Comparison of ENCODE assay signal across 8 mouse cellular contexts in genomic region chr19:5071545-5072369, GRCm38 (mm10). TPM values are rescaled to one million over a fixed set of nuclear protein-coding genes. Genes with fewer than 3 reads are reported as not detected.
DNase-seq lines count a peak whose midpoint lies in the region; ATAC-seq lines count a peak whose summit lies in the region.

No protein-coding gene starts in this region.

- H3K4me1 ChIP-seq in forebrain, embryonic 10.5 days: peaks cover 64% of the 10 kb centered on the region

- peak; percentile 68 for DNase-seq in cerebellum, adult 11-12 months
- no peak for DNase-seq in cerebellum, postnatal 36 days
- peak; percentile 75 for DNase-seq in adrenal gland, postnatal 25 days
- peak; percentile 89 for DNase-seq in forebrain, embryonic 10.5 days (ENCODE audit: extremely low spot score, low spot score)
- peak; percentile 76 to 78 for DNase-seq in heart, postnatal 14 days
- DNase-seq in kidney, postnatal 36 days: peak; percentile 76 to 81
- peak; percentile 72 to 78 for DNase-seq in spleen, postnatal 36 days (ENCODE audit: low spot score in 2 of 2)

- peaks cover 68% of the 10 kb centered on the region for H3K27me3 ChIP-seq in forebrain, embryonic 10.5 days (ENCODE audit: poor library complexity, severe bottlenecking)

- H3K4me3 ChIP-seq in forebrain, embryonic 10.5 days: peak overlapping the region; percentile 61

- H3K27ac ChIP-seq in forebrain, embryonic 10.5 days: peak overlapping the region; percentile 92

- ATAC-seq in megakaryocyte-erythroid progenitor cell, adult 5-6 weeks (replicated peaks; ENCODE audit: low FRiP score, low TSS enrichment, poor library complexity, severe bottlenecking): peak; percentile 72

- H3K9me3 ChIP-seq in forebrain, embryonic 10.5 days: no peaks in the 10 kb centered on the region

- under 1% methylated on average over 40 of the region's 40 CpGs for WGBS in forebrain, embryonic 10.5 days

- intact Hi-C loops in heart, postnatal 14 days (cut with DNase I): loop anchor here (5.0 kb wide), 1 partner anchor 54 kb away; no protein-coding TSS in a partner anchor

- no peaks in the 10 kb centered on the region for H3K36me3 ChIP-seq in forebrain, embryonic 10.5 days (replicated peaks)

RNA-seq across cellular contexts. Expression of gene Cd248, which starts 3.9 kb away (rescaled TPM):
- total RNA-seq in adrenal gland, postnatal 25 days (2021): 10.0 and 12.7 TPM in 2 replicates
- 15.9 and 17.6 TPM in 2 replicates for polyA plus RNA-seq in forebrain, embryonic 10.5 days (2016; fragmentation: Nextera tagmentation; extraction: Ambion mirVana)
- total RNA-seq in heart, postnatal 14 days (2021): 10 to 100 TPM; 21.3 to 23.9 TPM
- 3.2 and 3.3 TPM in 2 replicates for total RNA-seq in megakaryocyte-erythroid progenitor cell, adult 5-6 weeks (2014; fragmentation: Nextera tagmentation)
- 0.27 and 4.1 TPM in 2 replicates for total RNA-seq in megakaryocyte-erythroid progenitor cell, adult 5-6 weeks (2017)

RNA-seq across cellular contexts. Expression of gene Tmem151a, which starts 13.6 kb away (rescaled TPM):
- 1.3 and 1.4 TPM in 2 replicates for total RNA-seq in adrenal gland, postnatal 25 days (2021)
- polyA plus RNA-seq in forebrain, embryonic 10.5 days (2016; fragmentation: Nextera tagmentation; extraction: Ambion mirVana): 0.47 and 1.7 TPM in 2 replicates
- 1 to 10 TPM; 2.7 to 2.8 TPM for total RNA-seq in heart, postnatal 14 days (2021)
- 1.2 TPM in 1 of 2 replicates, not detected in the other for total RNA-seq in megakaryocyte-erythroid progenitor cell, adult 5-6 weeks (2014; fragmentation: Nextera tagmentation)
- not detected in 2 replicates for total RNA-seq in megakaryocyte-erythroid progenitor cell, adult 5-6 weeks (2017)

RNA-seq across cellular contexts. Expression of gene Yif1a, which starts 16.6 kb away (rescaled TPM):
- 62.7 and 68.2 TPM in 2 replicates for total RNA-seq in adrenal gland, postnatal 25 days (2021)
- 67.1 and 74.2 TPM in 2 replicates for polyA plus RNA-seq in forebrain, embryonic 10.5 days (2016; fragmentation: Nextera tagmentation; extraction: Ambion mirVana)
- total RNA-seq in heart, postnatal 14 days (2021): 10 to 100 TPM; 70.4 to 70.8 TPM
- 38.6 and 43.4 TPM in 2 replicates for total RNA-seq in megakaryocyte-erythroid progenitor cell, adult 5-6 weeks (2014; fragmentation: Nextera tagmentation)
- total RNA-seq in megakaryocyte-erythroid progenitor cell, adult 5-6 weeks (2017): 7.5 and 13.6 TPM in 2 replicates

RNA-seq across cellular contexts. Expression of gene Rin1, which starts 21.5 kb away (rescaled TPM):
- total RNA-seq in adrenal gland, postnatal 25 days (2021): 5.9 and 6.0 TPM in 2 replicates
- polyA plus RNA-seq in forebrain, embryonic 10.5 days (2016; fragmentation: Nextera tagmentation; extraction: Ambion mirVana): 2.7 and 3.7 TPM in 2 replicates
- 1 to 10 TPM; 1.8 TPM for total RNA-seq in heart, postnatal 14 days (2021)
- 0.89 and 1.3 TPM in 2 replicates for total RNA-seq in megakaryocyte-erythroid progenitor cell, adult 5-6 weeks (2014; fragmentation: Nextera tagmentation)
- total RNA-seq in megakaryocyte-erythroid progenitor cell, adult 5-6 weeks (2017): 0.66 TPM in 1 of 2 replicates, not detected in the other

RNA-seq across cellular contexts. Expression of gene Cnih2, which starts 26.6 kb away (rescaled TPM):
- total RNA-seq in adrenal gland, postnatal 25 days (2021): 1.1 and 2.7 TPM in 2 replicates
- polyA plus RNA-seq in forebrain, embryonic 10.5 days (2016; fragmentation: Nextera tagmentation; extraction: Ambion mirVana): 33.2 and 34.2 TPM in 2 replicates
- total RNA-seq in heart, postnatal 14 days (2021): under 1 TPM in 1 of 2 experiments, not detected in 1; 0.63 TPM
- 0.66 TPM in 1 of 2 replicates, not detected in the other for total RNA-seq in megakaryocyte-erythroid progenitor cell, adult 5-6 weeks (2014; fragmentation: Nextera tagmentation)
- not detected in 2 replicates for total RNA-seq in megakaryocyte-erythroid progenitor cell, adult 5-6 weeks (2017)

Comparison
In these comparisons a context has a peak if more than half of its experiments do, and no peak if none do; other contexts are left out.
1. DNase-seq: peak in cerebellum, adult 11-12 months (single experiment), adrenal gland, postnatal 25 days (single experiment), forebrain, embryonic 10.5 days (single experiment), heart, postnatal 14 days (2 of 2), kidney, postnatal 36 days (2 of 2) and spleen, postnatal 36 days (2 of 2); none in cerebellum, postnatal 36 days (0 of 2).